Mouse (Mus musculus): Measurements from ENCODE around the gene 1700020D05Rik. TPM values are rescaled to one million over a fixed set of nuclear protein-coding genes. Genes with fewer than 3 reads are reported as not detected.
A peak's percentile ranks its signal among the peaks of the same experiment; 100 is the strongest.
"Not testable (repeated sequence)": the region's sequence is repeated elsewhere in the genome, so short reads cannot be mapped to it uniquely, and the experiment has no call there.

The 1700020D05Rik gene
- polyA plus RNA-seq, 1 experiment from 2014 or later: not detected

DNA sequence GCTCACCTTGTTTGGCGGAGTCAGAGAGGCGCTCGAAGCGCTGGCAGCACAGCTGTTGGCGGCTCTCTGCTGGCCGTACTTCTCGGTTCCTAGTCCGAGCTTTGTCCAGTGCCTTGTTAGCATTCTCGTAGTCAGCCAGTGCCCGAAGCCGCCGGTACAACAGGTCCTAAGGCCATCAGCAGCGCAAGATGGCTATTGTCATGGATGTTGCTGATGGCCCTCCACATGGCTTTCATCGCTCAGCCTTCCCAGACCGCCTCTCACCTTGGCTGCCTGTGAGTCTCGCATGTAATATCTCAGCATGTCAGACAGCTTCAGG is 7.6 kb downstream of the 1700020D05Rik start:
- TF ChIP-seq EP300 (IDR thresholded peaks at IDR 0.05) (no peak), CTCF (IDR thresholded peaks at IDR 0.05) (no peak)

DNA sequence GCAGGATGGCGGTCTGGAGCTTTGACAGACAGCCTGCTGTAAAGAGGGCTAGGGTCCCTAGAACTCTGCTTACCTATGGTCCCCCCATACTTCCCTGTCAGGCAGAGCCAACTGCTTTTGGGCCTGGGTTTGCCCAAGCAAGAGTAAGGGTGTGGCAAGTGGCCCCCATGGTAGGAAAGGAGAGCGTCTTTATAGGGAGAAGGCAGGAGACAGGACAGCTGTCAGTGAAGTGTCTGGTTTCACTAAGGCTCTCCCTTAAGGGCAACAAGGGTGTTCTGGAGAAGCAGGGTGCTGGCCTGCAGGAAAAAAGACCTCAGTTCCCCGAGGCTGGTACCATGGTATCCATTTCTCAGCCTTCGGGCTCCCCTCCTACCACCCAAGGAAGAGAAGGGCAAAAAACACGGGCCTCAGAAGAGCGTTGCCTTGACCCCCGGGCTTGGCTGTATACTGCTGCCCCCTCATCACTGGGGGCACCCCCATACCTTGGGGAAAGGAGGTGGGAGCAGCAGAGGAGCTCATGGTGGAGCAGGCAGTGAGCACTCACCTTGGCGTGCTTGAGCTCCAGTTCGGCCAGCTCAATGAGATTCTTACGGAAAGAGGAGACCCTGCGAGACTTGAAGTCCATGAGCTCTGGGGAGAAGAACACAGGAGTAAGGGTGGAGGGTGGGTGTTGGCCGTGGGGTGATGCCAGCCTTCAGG is 8.1 kb downstream of the 1700020D05Rik start:
- Histone ChIP-seq H3K9ac (replicated peaks; ENCODE audit: low read depth) (no peak overlapping the region), H3K4me1 (ENCODE audit: insufficient read depth, low read depth, low read length) (peaks cover 3% of the 10 kb centered on the region; the same call in 1 of the 2 replicates), H3K36me3 (ENCODE audit: insufficient read depth, low read length) (peaks cover 27% of the 10 kb centered on the region), H3K27me3 (replicated peaks; ENCODE audit: insufficient read depth, low read length) (no peaks in the 10 kb centered on the region), H3K4me2 (replicated peaks; ENCODE audit: low read depth, low read length) (no peak overlapping the region), H3K27ac (ENCODE audit: low read length) (no peak overlapping the region), H3K4me3 (ENCODE audit: low read depth, low read length) (no peak overlapping the region), H3K9me3 (ENCODE audit: low read length) (no peaks in the 10 kb centered on the region)
- ATAC-seq (no peak), DNase-seq (ENCODE audit: low spot score) (no peak)
- WGBS: 81% methylated on average over 12 of the region's 12 CpGs
- TF ChIP-seq CTCF (IDR thresholded peaks at IDR 0.05) (no peak), EP300 (IDR thresholded peaks at IDR 0.05) (no peak)

More for the DNA sequence above, 7.6 kb downstream of the 1700020D05Rik start:
- H3K9me3 ChIP-seq (ENCODE audit: low read length): no peaks in the 10 kb centered on the region
- DNase-seq (ENCODE audit: low spot score) (no peak), ATAC-seq (no peak)
- H3K27ac ChIP-seq (ENCODE audit: low read length): no peak overlapping the region
- H3K27me3 ChIP-seq (replicated peaks; ENCODE audit: insufficient read depth, low read length): no peaks in the 10 kb centered on the region
- no peak overlapping the region for H3K4me2 ChIP-seq (replicated peaks; ENCODE audit: low read depth, low read length)
- H3K9ac ChIP-seq (replicated peaks; ENCODE audit: low read depth): no peak overlapping the region
- H3K4me3 ChIP-seq (ENCODE audit: low read depth, low read length): no peak overlapping the region
- 79% methylated on average over 16 of the region's 16 CpGs for WGBS
- peaks cover 3% of the 10 kb centered on the region; the same call in 1 of the 2 replicates for H3K4me1 ChIP-seq (ENCODE audit: insufficient read depth, low read depth, low read length)
- H3K36me3 ChIP-seq (ENCODE audit: insufficient read depth, low read length): peaks cover 27% of the 10 kb centered on the region

DNA sequence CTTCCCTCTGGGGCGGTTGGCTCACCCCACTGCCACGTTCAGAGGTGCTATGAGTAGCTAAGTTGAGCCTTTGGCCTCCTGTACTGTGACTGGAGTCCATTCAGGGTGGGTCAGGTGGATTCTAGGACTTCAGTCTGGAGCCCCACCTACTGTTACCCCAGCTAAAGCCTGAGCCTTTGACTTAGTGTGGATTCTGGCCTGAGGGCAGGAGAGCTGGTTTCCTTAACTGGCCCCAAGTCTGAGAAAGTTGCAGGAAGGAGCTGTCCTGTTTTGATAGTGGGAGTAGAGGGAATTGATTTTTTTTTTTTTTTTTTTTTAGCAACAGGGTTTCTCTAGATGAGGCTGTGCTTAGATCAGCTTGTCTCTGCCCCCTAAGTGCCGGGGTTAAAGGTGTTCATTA is 9.3 kb downstream of the 1700020D05Rik start:
- DNase-seq (ENCODE audit: low spot score): no peak
- no peak overlapping the region for H3K9ac ChIP-seq (replicated peaks; ENCODE audit: low read depth)
- no peak overlapping the region for H3K4me2 ChIP-seq (replicated peaks; ENCODE audit: low read depth, low read length)
- no peaks in the 10 kb centered on the region for H3K27me3 ChIP-seq (replicated peaks; ENCODE audit: insufficient read depth, low read length)
- 83% methylated on average over 3 of the region's 3 CpGs for WGBS
- H3K4me1 ChIP-seq (ENCODE audit: insufficient read depth, low read depth, low read length): peaks cover 3% of the 10 kb centered on the region; the same call in 1 of the 2 replicates
- peaks cover 27% of the 10 kb centered on the region for H3K36me3 ChIP-seq (ENCODE audit: insufficient read depth, low read length)
- H3K9me3 ChIP-seq (ENCODE audit: low read length): no peaks in the 10 kb centered on the region
- TF ChIP-seq CTCF (IDR thresholded peaks at IDR 0.05) (no peak), EP300 (IDR thresholded peaks at IDR 0.05) (no peak)
- no peak for ATAC-seq
- H3K27ac ChIP-seq (ENCODE audit: low read length): no peak overlapping the region
- no peak overlapping the region for H3K4me3 ChIP-seq (ENCODE audit: low read depth, low read length)

DNA sequence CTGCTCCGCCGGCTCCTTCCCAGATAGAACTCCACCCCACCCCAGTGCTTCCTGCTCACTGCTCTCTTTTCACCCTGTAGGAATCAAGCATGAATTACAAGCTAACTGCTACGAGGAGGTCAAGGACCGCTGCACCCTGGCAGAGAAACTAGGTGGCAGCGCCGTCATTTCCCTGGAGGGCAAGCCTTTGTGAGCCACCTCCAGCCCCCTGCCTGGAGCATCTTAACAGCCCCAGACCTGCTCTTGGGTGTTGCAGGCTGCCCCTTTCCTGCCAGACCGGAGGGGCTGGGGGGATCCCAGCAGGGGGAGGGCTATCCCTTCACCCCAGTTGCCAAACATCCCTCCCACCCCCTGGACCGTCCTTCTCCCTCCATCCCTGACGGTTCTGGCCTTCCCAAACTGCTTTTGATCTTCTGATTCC is 10.3 kb downstream of the 1700020D05Rik start:
- H3K4me3 ChIP-seq (ENCODE audit: low read depth, low read length); H3K4me1 ChIP-seq (ENCODE audit: insufficient read depth, low read depth, low read length); H3K9me3 ChIP-seq (ENCODE audit: low read length); H3K27me3 ChIP-seq (replicated peaks; ENCODE audit: insufficient read depth, low read length); H3K9ac ChIP-seq (replicated peaks; ENCODE audit: low read depth); ATAC-seq; H3K27ac ChIP-seq (ENCODE audit: low read length); DNase-seq (ENCODE audit: low spot score); H3K4me2 ChIP-seq (replicated peaks; ENCODE audit: low read depth, low read length): not testable (repeated sequence)
- TF ChIP-seq CTCF (IDR thresholded peaks at IDR 0.05): peak; percentile 16; the same call in 1 of the 2 replicates
- peaks cover 27% of the 10 kb centered on the region for H3K36me3 ChIP-seq (ENCODE audit: insufficient read depth, low read length)
- WGBS: 62% methylated on average over 9 of the region's 9 CpGs

DNA sequence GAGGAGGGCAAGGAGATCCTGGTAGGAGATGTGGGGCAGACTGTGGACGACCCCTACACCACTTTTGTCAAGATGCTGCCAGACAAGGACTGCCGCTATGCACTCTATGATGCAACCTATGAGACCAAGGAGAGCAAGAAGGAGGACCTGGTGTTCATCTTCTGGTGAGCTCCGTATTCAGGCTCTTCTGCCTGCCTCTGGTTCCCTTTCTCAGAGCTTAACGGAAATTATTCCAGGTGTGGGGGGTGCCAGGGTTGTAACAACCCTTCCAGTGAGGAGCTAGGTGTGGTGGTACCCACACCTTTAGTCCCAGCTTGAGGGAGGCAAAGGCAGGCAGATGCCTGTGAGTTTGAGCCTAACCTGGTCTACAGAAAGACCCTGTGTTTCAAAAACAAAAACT is 10.9 kb downstream of the 1700020D05Rik start:
- Histone ChIP-seq H3K9ac (replicated peaks; ENCODE audit: low read depth) (no peak overlapping the region), H3K27me3 (replicated peaks; ENCODE audit: insufficient read depth, low read length) (no peaks in the 10 kb centered on the region), H3K4me1 (ENCODE audit: insufficient read depth, low read depth, low read length) (peaks cover 3% of the 10 kb centered on the region; the same call in 1 of the 2 replicates), H3K36me3 (ENCODE audit: insufficient read depth, low read length) (peaks cover 27% of the 10 kb centered on the region), H3K4me3 (ENCODE audit: low read depth, low read length) (no peak overlapping the region), H3K27ac (ENCODE audit: low read length) (no peak overlapping the region), H3K9me3 (ENCODE audit: low read length) (no peaks in the 10 kb centered on the region), H3K4me2 (replicated peaks; ENCODE audit: low read depth, low read length) (no peak overlapping the region)
- ATAC-seq: no peak
- DNase-seq (ENCODE audit: low spot score): no peak
- TF ChIP-seq CTCF (IDR thresholded peaks at IDR 0.05): no peak
- 73% methylated on average over 4 of the region's 4 CpGs for WGBS

DNA sequence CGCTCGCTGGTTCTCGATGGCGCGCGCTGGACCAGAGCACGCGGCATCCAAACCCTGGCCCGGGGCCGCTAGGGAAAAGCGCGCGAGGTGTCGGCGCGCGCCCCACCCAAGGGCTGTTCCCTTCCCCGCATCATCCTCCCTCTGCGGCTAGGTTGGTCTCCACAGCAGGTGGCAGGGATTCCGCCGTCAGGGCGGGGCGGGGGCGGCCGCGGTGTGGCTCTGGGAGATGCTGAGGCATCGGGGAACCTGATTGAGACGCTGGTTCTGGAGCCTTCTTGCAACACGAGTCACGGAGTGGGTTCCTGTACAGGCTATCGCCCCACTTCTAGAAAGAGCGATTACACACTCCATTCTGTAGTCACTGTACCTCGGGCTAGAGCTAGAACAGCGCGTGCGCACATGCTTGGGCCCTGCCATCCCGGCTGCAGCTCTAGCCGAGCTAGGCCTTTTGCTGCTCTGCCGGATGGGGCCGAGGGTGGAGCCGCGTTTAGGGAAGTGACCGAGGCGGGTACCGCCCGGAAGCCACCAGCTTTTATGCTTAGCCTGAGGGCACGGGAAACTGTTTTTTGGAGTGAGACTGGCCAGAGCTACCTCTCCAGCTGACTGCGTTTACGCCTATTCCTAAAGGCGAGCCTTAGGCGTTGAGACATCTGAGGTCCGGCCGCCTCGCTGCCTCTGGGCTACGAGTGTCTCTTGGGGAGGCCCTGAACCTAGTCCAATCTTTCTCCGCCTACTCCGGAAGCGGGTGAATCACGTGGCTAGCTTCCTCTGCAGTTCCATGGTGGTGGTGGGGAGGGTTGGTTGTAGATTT is 12.5 kb downstream of the 1700020D05Rik start:
- Histone ChIP-seq H3K9me3 (ENCODE audit: low read length) (no peaks in the 10 kb centered on the region), H3K9ac (replicated peaks; ENCODE audit: low read depth) (peak overlapping the region; percentile 96), H3K27ac (ENCODE audit: low read length) (peak overlapping the region; percentile 98), H3K4me1 (ENCODE audit: insufficient read depth, low read depth, low read length) (peaks cover 16% of the 10 kb centered on the region; the same call in 1 of the 2 replicates), H3K36me3 (ENCODE audit: insufficient read depth, low read length) (peaks cover 21% of the 10 kb centered on the region), H3K4me2 (replicated peaks; ENCODE audit: low read depth, low read length) (peak overlapping the region; percentile 76), H3K27me3 (replicated peaks; ENCODE audit: insufficient read depth, low read length) (no peaks in the 10 kb centered on the region), H3K4me3 (ENCODE audit: low read depth, low read length) (peak overlapping the region; percentile 94)
- peak; percentile 30 for ATAC-seq
- peak; percentile 94 for DNase-seq (ENCODE audit: low spot score)
- WGBS: 1% methylated on average over 54 of the region's 59 CpGs
- TF ChIP-seq EP300 (IDR thresholded peaks at IDR 0.05) (peak; percentile 23; the same call in 1 of the 2 replicates), CTCF (IDR thresholded peaks at IDR 0.05) (no peak)

Data from lung, postnatal 0 days (tissue).